Comparison of ENCODE assay signal across 18 mouse cellular contexts in the genomic region with DNA sequence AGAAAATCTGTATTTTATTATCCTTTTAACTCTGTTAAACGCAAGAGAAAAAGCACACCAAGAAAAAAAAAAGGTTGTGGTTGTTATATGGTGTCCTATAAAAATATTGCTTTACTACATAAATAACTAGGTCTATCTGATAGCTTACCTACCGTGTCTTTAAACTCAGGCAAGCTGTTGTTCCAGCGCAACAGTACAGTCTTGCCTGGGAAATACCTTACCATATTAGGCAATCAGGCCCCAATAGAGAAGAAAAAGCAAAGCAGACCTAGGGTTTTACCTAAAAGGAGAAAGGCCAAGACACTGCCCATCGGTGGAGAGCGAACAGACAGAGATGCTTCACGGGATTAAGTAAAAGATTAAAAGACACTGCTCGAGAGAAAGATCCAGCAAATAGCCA.
DNase-seq lines count a peak whose midpoint lies in the region; ATAC-seq and TF ChIP-seq lines count a peak whose summit lies in the region.
"Had no signal": no experiment of that assay in that cellular context is flagged by ENCODE, and none has a peak within 500 bp of the region (broad histone marks: within the 10 kb centered on the region; RNA-seq: fewer than 3 reads in every experiment).

No protein-coding gene starts in this region.

- ATAC-seq in lung, embryonic 15.5 days (ENCODE audit: borderline replicate concordance, extremely low read depth, low FRiP score, low TSS enrichment) = no peak
- ATAC-seq in intestine, embryonic 16.5 days = no peak; the same call in 1 of the 2 replicates
- ATAC-seq in stomach, embryonic 16.5 days (ENCODE audit: insufficient read depth, low FRiP score) = peak; percentile 52; the same call in 1 of the 2 replicates
- no peak for ATAC-seq in neural tube, embryonic 15.5 days (ENCODE audit: low FRiP score)
- ATAC-seq: forebrain, embryonic 15.5 days; Patski had no signal

- no peaks in the 10 kb centered on the region for H3K9me3 ChIP-seq in lung, embryonic 15.5 days
- no peaks in the 10 kb centered on the region for H3K9me3 ChIP-seq in intestine, embryonic 16.5 days (ENCODE audit: control insufficient read depth, low read length)
- H3K9me3 ChIP-seq in stomach, embryonic 16.5 days (replicated peaks; ENCODE audit: control insufficient read depth, low read length) = no peaks in the 10 kb centered on the region
- no peaks in the 10 kb centered on the region for H3K9me3 ChIP-seq in neural tube, embryonic 15.5 days (replicated peaks)
- H3K9me3 ChIP-seq: forebrain, embryonic 15.5 days; hindbrain, embryonic 13.5 days; midbrain, embryonic 10.5 days had no signal

- peak overlapping the region; percentile 55 for H3K27ac ChIP-seq in heart, adult 2 months
- peak overlapping the region; percentile 35; the same call in 1 of the 2 replicates for H3K27ac ChIP-seq in lung, embryonic 15.5 days
- H3K27ac ChIP-seq in intestine, embryonic 16.5 days (ENCODE audit: low read length) = peak overlapping the region; percentile 79
- peak overlapping the region; percentile 89 for H3K27ac ChIP-seq in stomach, embryonic 16.5 days (ENCODE audit: low read length)
- no peak overlapping the region for H3K27ac ChIP-seq in neural tube, embryonic 15.5 days (replicated peaks)
- H3K27ac ChIP-seq: forebrain, embryonic 15.5 days; hindbrain, embryonic 13.5 days; liver, embryonic 14.5 days; midbrain, embryonic 10.5 days had no signal

- TF ChIP-seq CTCF in heart, adult 2 months (IDR thresholded peaks at IDR 0.05) = no peak

- no peak for TF ChIP-seq EP300 in heart, adult 2 months (IDR thresholded peaks at IDR 0.05; ENCODE audit: insufficient read depth, low read depth, low read length)

- H3K4me3 ChIP-seq in heart, adult 2 months = no peak overlapping the region
- no peak overlapping the region for H3K4me3 ChIP-seq in lung, embryonic 15.5 days
- H3K4me3 ChIP-seq in intestine, embryonic 16.5 days (ENCODE audit: low read length) = no peak overlapping the region
- H3K4me3 ChIP-seq in stomach, embryonic 16.5 days (replicated peaks; ENCODE audit: low read length) = no peak overlapping the region
- no peak overlapping the region for H3K4me3 ChIP-seq in neural tube, embryonic 15.5 days (replicated peaks)
- H3K4me3 ChIP-seq: forebrain, embryonic 15.5 days; hindbrain, embryonic 13.5 days; midbrain, embryonic 10.5 days had no signal

- peaks cover 16% of the 10 kb centered on the region for H3K36me3 ChIP-seq in heart, adult 2 months (ENCODE audit: control insufficient read depth, insufficient read depth, low read length)
- no peaks in the 10 kb centered on the region for H3K36me3 ChIP-seq in lung, embryonic 15.5 days
- H3K36me3 ChIP-seq in intestine, embryonic 16.5 days (ENCODE audit: control insufficient read depth, insufficient read depth, low read length) = no peaks in the 10 kb centered on the region
- no peaks in the 10 kb centered on the region for H3K36me3 ChIP-seq in stomach, embryonic 16.5 days (ENCODE audit: control insufficient read depth, insufficient read depth, low read length)
- peaks cover 6% of the 10 kb centered on the region; the same call in 1 of the 2 replicates for H3K36me3 ChIP-seq in neural tube, embryonic 15.5 days
- H3K36me3 ChIP-seq: midbrain, embryonic 10.5 days had no signal

- no peaks in the 10 kb centered on the region for H3K27me3 ChIP-seq in heart, adult 2 months (ENCODE audit: control insufficient read depth, insufficient read depth, low read length)
- no peaks in the 10 kb centered on the region for H3K27me3 ChIP-seq in lung, embryonic 15.5 days
- no peaks in the 10 kb centered on the region for H3K27me3 ChIP-seq in intestine, embryonic 16.5 days (replicated peaks; ENCODE audit: control insufficient read depth, insufficient read depth, low read length)
- H3K27me3 ChIP-seq in stomach, embryonic 16.5 days (ENCODE audit: control insufficient read depth, insufficient read depth, low read length) = no peaks in the 10 kb centered on the region
- H3K27me3 ChIP-seq in neural tube, embryonic 15.5 days (replicated peaks) = no peaks in the 10 kb centered on the region
- H3K27me3 ChIP-seq: forebrain, embryonic 15.5 days; hindbrain, embryonic 13.5 days; Patski had no signal

- H3K79me2 ChIP-seq in heart, adult 2 months (replicated peaks; ENCODE audit: control insufficient read depth, insufficient read depth, low read length) = no peaks in the 10 kb centered on the region

- no peak for DNase-seq in heart, adult 2 months
- DNase-seq in heart, postnatal 14 days = no peak
- no peak for DNase-seq in lung, postnatal 10 days
- DNase-seq in gastrocnemius, postnatal 10 days = no peak
- DNase-seq: kidney, adult 2 months; left cerebral cortex, postnatal 4 days; lung, postnatal 36 days; right cerebral cortex, adult 18-20 months; thymus, adult 18-20 months had no signal

- 65% methylated on average over 7 of the region's 7 CpGs for WGBS in heart, adult 2 months
- 44% methylated on average over 7 of the region's 7 CpGs for WGBS in lung, embryonic 15.5 days
- 35% methylated on average over 7 of the region's 7 CpGs for WGBS in intestine, embryonic 16.5 days
- WGBS in stomach, embryonic 16.5 days = 37% methylated on average over 7 of the region's 7 CpGs
- WGBS in neural tube, embryonic 15.5 days = 70% methylated on average over 7 of the region's 7 CpGs

- no peak for TF ChIP-seq POLR2A in heart, adult 2 months (IDR thresholded peaks at IDR 0.05; ENCODE audit: insufficient read depth, low read depth, low read length)

- peaks cover 6% of the 10 kb centered on the region; the same call in 1 of the 2 replicates for H3K4me1 ChIP-seq in heart, adult 2 months (ENCODE audit: control insufficient read depth, insufficient read depth, low read length)
- peaks cover 3% of the 10 kb centered on the region for H3K4me1 ChIP-seq in lung, embryonic 15.5 days
- no peaks in the 10 kb centered on the region for H3K4me1 ChIP-seq in intestine, embryonic 16.5 days (ENCODE audit: control insufficient read depth, insufficient read depth, low read length)
- peaks cover 8% of the 10 kb centered on the region; the same call in 1 of the 2 replicates for H3K4me1 ChIP-seq in stomach, embryonic 16.5 days (ENCODE audit: control insufficient read depth, insufficient read depth, low read length)
- H3K4me1 ChIP-seq in neural tube, embryonic 15.5 days = peaks cover 6% of the 10 kb centered on the region
- H3K4me1 ChIP-seq: forebrain, embryonic 15.5 days had no signal

- intact Hi-C loops in heart, adult 2 months (cut with DNase I) = no loop called here
- intact Hi-C loops in heart, postnatal 14 days (cut with DNase I) = no loop called here

- no peak overlapping the region; the same call in 1 of the 2 replicates for H3K9ac ChIP-seq in heart, adult 2 months (ENCODE audit: low read depth, low read length)
- no peak overlapping the region for H3K9ac ChIP-seq in lung, embryonic 15.5 days
- no peak overlapping the region for H3K9ac ChIP-seq in intestine, embryonic 16.5 days (ENCODE audit: low read depth, low read length)
- 0 out of 2 replicates have a peak overlapping the region, but pooled peaks have one; percentile 44 for H3K9ac ChIP-seq in stomach, embryonic 16.5 days (ENCODE audit: low read length)
- H3K9ac ChIP-seq in neural tube, embryonic 15.5 days (replicated peaks) = no peak overlapping the region
- H3K9ac ChIP-seq: forebrain, embryonic 15.5 days; hindbrain, embryonic 13.5 days; liver, embryonic 14.5 days had no signal

- H3K4me2 ChIP-seq in lung, embryonic 15.5 days = no peak overlapping the region
- no peak overlapping the region for H3K4me2 ChIP-seq in intestine, embryonic 16.5 days (ENCODE audit: low read depth, low read length)
- H3K4me2 ChIP-seq in stomach, embryonic 16.5 days (ENCODE audit: low read depth, low read length) = no peak overlapping the region
- H3K4me2 ChIP-seq in neural tube, embryonic 15.5 days = no peak overlapping the region
- H3K4me2 ChIP-seq: forebrain, embryonic 15.5 days; hindbrain, embryonic 13.5 days had no signal
